Comparison of ENCODE assay signal across 8 mouse cellular contexts in the genomic region with DNA sequence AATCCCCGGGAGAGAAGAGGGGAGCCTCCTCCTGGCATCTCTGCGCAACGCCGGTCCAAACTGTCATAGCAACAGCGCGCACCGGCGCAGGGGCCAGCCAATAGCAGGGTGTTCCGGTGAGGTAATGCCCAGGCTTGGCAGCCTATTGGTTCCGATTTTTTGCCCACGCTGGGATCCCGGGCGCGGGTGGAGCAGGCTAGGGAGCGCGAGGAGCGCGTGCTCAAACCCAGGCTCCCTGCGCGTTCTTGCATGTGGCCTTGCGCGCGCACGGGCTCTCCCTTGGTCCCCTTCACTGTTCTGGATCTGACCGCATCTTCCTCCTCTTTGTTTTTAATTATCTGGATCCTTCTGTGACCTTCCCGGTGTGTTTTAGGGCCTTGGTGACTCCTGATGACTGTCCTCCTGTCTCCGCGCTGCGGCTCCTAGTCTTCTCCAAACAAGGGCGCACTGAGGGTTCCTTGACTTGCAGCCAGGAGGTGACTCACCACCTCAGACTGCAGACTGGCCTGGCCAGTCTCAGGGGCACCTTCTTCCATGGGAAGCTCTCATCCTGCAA. TPM values are rescaled to one million over a fixed set of nuclear protein-coding genes. Genes with fewer than 3 reads are reported as not detected.
DNase-seq lines count a peak whose midpoint lies in the region; ATAC-seq and TF ChIP-seq lines count a peak whose summit lies in the region.

No protein-coding gene starts in this region.

- H3K27me3 ChIP-seq in ES-Bruce4 (ENCODE audit: control insufficient read depth, insufficient read depth, low read length, poor library complexity, severe bottlenecking) = no peaks in the 10 kb centered on the region
- H3K27me3 ChIP-seq in forebrain, embryonic 15.5 days = peaks cover 12% of the 10 kb centered on the region; the same call in 1 of the 2 replicates
- peaks cover 7% of the 10 kb centered on the region; the same call in 1 of the 2 replicates for H3K27me3 ChIP-seq in lung, embryonic 16.5 days (ENCODE audit: control insufficient read depth, insufficient read depth, low read depth, low read length)

- ATAC-seq in forebrain, embryonic 15.5 days (replicated peaks) = peak; percentile 91
- peak; percentile 78 for ATAC-seq in lung, embryonic 16.5 days (ENCODE audit: low read depth)

- WGBS in forebrain, embryonic 15.5 days = under 1% methylated on average over 30 of the region's 30 CpGs
- 3% methylated on average over 30 of the region's 30 CpGs for WGBS in lung, embryonic 16.5 days

- H3K4me2 ChIP-seq in forebrain, embryonic 15.5 days (replicated peaks) = peak overlapping the region; percentile 49
- H3K4me2 ChIP-seq in lung, embryonic 16.5 days (ENCODE audit: low read depth, low read length) = peak overlapping the region; percentile 54

- no peaks in the 10 kb centered on the region for H3K9me3 ChIP-seq in ES-Bruce4 (replicated peaks; ENCODE audit: control insufficient read depth, insufficient read depth, low read length, poor library complexity, severe bottlenecking)
- H3K9me3 ChIP-seq in forebrain, embryonic 15.5 days = no peaks in the 10 kb centered on the region
- H3K9me3 ChIP-seq in lung, embryonic 16.5 days (ENCODE audit: control insufficient read depth, low read length) = no peaks in the 10 kb centered on the region

- DNase-seq in cerebellum, adult 11 months = peak; percentile 97
- DNase-seq in heart, postnatal 4 days = peak; percentile 77
- DNase-seq in layer of hippocampus, adult 8-10 months (ENCODE audit: low spot score in 2 of 2) = peak; percentile 94 to 96
- DNase-seq in right cerebral cortex, postnatal 10 days (ENCODE audit: low spot score in 2 of 2) = peak; percentile 98
- DNase-seq in spleen, postnatal 36 days (ENCODE audit: low spot score in 2 of 2) = no peak

- H3K4me1 ChIP-seq in ES-Bruce4 (ENCODE audit: control insufficient read depth, insufficient read depth, low read length) = no peaks in the 10 kb centered on the region
- H3K4me1 ChIP-seq in forebrain, embryonic 15.5 days = peaks cover 36% of the 10 kb centered on the region
- H3K4me1 ChIP-seq in lung, embryonic 16.5 days (replicated peaks; ENCODE audit: control insufficient read depth, insufficient read depth, low read length) = no peaks in the 10 kb centered on the region; the same call in 1 of the 2 replicates

- no peak for TF ChIP-seq POLR2A in ES-Bruce4 (IDR thresholded peaks at IDR 0.05; ENCODE audit: insufficient read depth, low read length)

- no peak for TF ChIP-seq CTCF in ES-Bruce4 (IDR thresholded peaks at IDR 0.05; ENCODE audit: low read depth, low read length)

- no peak for TF ChIP-seq EP300 in ES-Bruce4 (IDR thresholded peaks at IDR 0.05; ENCODE audit: insufficient read depth, low read depth, low read length)

- 0 out of 2 replicates have a peak overlapping the region, but pooled peaks have one; percentile 15 for H3K9ac ChIP-seq in ES-Bruce4 (ENCODE audit: low read depth, poor library complexity, severe bottlenecking)
- peak overlapping the region; percentile 40 for H3K9ac ChIP-seq in forebrain, embryonic 15.5 days (replicated peaks)
- 0 out of 2 replicates have a peak overlapping the region, but pooled peaks have one; percentile 22 for H3K9ac ChIP-seq in lung, embryonic 16.5 days (ENCODE audit: low read length)

- no peak overlapping the region for H3K27ac ChIP-seq in ES-Bruce4 (ENCODE audit: insufficient read depth, low read length)
- H3K27ac ChIP-seq in forebrain, embryonic 15.5 days (replicated peaks) = peak overlapping the region; percentile 38
- H3K27ac ChIP-seq in lung, embryonic 16.5 days (ENCODE audit: low read length) = no peak overlapping the region

- H3K4me3 ChIP-seq in ES-Bruce4 (ENCODE audit: low read depth, low read length) = peak overlapping the region; percentile 42
- peak overlapping the region; percentile 33 for H3K4me3 ChIP-seq in forebrain, embryonic 15.5 days
- H3K4me3 ChIP-seq in lung, embryonic 16.5 days (ENCODE audit: low read length) = peak overlapping the region; percentile 24

- no peaks in the 10 kb centered on the region for H3K36me3 ChIP-seq in ES-Bruce4 (ENCODE audit: control insufficient read depth, insufficient read depth, low read length, poor library complexity, severe bottlenecking)
- no peaks in the 10 kb centered on the region for H3K36me3 ChIP-seq in forebrain, embryonic 15.5 days
- no peaks in the 10 kb centered on the region for H3K36me3 ChIP-seq in lung, embryonic 16.5 days (ENCODE audit: control insufficient read depth, insufficient read depth, low read length)

RNA-seq across cellular contexts. Expression of a gene that starts 51.2 kb away (rescaled TPM):
- 30.2 and 35.4 TPM in 2 replicates for polyA plus RNA-seq in ES-Bruce4 (2011; ENCODE audit: insufficient read depth, insufficient read length, low read depth, missing spikeins)
- 21.6 and 26.4 TPM in 2 replicates for polyA plus RNA-seq in forebrain, embryonic 15.5 days (2015; fragmentation: Nextera tagmentation; extraction: Ambion mirVana)
- 10 to 100 TPM; 10.1 to 13.4 TPM for total RNA-seq in heart, postnatal 4 days (2021)
- total RNA-seq in layer of hippocampus, adult 8-10 months (2022) = 100 to 1,000 TPM in 2 of 4 experiments, 10 to 100 TPM in 2; 31.4 to 224 (median 109) TPM
- polyA plus RNA-seq in lung, embryonic 16.5 days (2015; fragmentation: Nextera tagmentation; extraction: Ambion mirVana) = 42.1 and 43.3 TPM in 2 replicates

Comparison
In these comparisons a context has a peak if more than half of its experiments do, and no peak if none do; other contexts are left out.
1. DNase-seq: peak in cerebellum, adult 11 months (single experiment), heart, postnatal 4 days (single experiment), layer of hippocampus, adult 8-10 months (2 of 2) and right cerebral cortex, postnatal 10 days (2 of 2); none in spleen, postnatal 36 days (0 of 2).
2. Peak in every context shown above with its lines, with median percentiles within 50 percentile points of each other: H3K4me3 ChIP-seq and H3K9ac ChIP-seq.